Mouse (Mus musculus) thymus, adult 2 months (tissue): ENCODE results near the gene Hoxc6.

Experiments
- CTCF ChIP-seq: fragments of 200-500 bp; IDR thresholded peaks from 2 replicates; pipeline ENCODE4 v1.5.1; 2012; ENCODE audit warnings: mild to moderate bottlenecking, control low read depth, low read length, moderate library complexity, borderline replicate concordance; ENCODE audit not compliant: control insufficient read depth, poor library complexity, insufficient read depth; ENCODE audit errors: extremely low read depth
- POLR2A ChIP-seq: fragments of 200-500 bp; IDR thresholded peaks from 2 replicates; pipeline ENCODE4 v1.6.1; 2012; ENCODE audit warnings: mild to moderate bottlenecking, low read length, control low read depth, moderate library complexity; ENCODE audit not compliant: control insufficient read depth, poor library complexity, insufficient read depth; ENCODE audit errors: extremely low read depth

DNA sequence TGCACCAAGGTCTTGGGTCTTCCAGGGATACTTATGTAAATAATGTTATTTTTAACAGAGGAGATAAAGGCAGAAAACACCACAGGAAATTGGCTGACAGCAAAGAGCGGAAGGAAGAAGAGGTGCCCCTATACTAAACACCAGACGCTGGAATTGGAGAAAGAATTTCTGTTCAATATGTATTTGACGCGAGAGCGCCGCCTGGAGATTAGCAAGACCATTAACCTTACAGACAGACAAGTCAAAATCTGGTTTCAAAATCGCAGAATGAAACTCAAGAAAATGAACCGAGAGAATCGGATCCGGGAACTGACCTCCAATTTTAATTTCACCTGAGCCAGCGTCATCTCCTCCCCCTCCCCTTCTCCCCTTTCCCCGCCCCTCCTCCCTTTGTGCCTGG is 27.3 kb upstream of the Hoxc6 start:
- TF ChIP-seq CTCF (no peak), POLR2A (no peak)
